Mouse (Mus musculus): ENCODE measurements around the gene Dusp13. TPM values are rescaled to one million over a fixed set of nuclear protein-coding genes. Genes with fewer than 3 reads are reported as not detected.

The Dusp13 gene
- total and polyA plus RNA-seq, 2 experiments from 2014 or later, result 0.25 TPM; not detected in 1

DNA sequence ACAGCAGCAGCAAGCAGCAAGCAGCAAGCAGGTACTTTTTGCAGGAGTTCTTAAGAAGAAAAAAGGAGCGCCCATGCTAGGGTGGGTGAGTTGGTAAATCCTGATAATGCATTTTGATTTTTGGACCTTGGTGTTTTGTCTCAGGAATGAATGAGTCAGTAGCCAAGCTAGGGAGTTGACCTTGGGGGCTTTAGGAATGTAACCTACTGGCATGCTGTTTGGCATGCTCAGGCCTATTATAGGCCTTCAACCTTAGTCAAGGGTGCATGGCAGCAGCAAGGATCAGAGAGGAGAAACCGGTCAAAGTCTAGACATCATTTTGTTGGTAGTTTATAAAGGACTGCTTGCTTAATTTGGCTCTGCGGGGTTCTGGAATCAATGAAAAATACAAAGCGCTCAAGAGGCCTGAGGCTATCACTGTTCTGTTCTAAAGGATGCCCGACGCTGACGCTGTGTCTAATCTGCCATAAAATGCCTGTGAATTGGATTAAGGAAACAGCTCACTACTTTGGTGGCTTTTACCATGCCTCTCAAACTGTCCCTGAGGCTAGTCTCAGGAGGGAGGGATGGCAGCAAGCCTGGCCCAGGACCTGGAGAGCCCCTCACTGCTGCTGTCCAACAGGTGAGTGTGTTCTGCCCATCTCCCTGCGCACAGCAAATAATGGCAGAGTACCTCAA, 28.8 kb downstream of the Dusp13 start:
- WGBS, result 49% methylated on average over 8 of the region's 8 CpGs
- TF ChIP-seq CTCF (IDR thresholded peaks at IDR 0.05; ENCODE audit: low read depth), result no peak

DNA sequence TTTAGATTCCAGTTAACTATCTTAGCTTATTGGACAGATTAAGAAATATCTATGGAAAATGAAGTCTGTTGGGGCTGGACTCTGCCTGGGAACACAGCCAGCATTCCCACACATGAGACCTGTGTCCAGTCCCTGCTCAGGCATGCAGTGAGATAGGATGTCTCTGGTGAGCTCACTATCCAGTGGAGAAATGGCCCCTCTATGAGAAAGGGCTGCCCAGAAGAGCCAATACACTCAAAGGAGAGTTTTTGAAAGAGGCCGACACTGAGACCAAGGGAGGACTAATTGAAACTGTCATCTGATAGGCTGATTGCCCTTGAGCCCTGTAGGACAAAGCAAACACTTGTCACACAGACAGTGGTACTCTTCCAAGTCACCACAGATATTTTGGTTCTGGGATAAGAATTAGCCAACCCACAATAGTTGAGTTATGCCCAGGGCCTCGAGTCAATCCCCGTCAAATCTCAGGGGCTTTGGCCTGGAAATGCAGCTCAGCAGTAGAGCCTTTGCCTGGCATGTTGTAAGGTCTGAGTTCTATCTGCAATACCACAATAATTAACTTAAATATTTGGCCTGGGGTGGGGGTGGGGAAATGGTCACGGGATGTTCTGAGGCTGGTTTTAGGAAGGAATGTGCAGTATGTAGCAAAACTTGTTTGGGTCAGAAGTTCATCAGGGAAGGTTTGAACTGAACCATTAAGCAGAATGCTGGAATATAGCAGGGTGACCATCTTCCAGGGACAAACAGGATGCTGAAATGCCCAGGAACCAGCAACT, 30.4 kb downstream of the Dusp13 start:
- no peak for ATAC-seq
- 77% methylated on average over 4 of the region's 4 CpGs for WGBS
- no peak for DNase-seq (ENCODE audit: low spot score)
- Histone ChIP-seq H3K4me1 (ENCODE audit: insufficient read depth, low read length) (no peaks in the 10 kb centered on the region), H3K4me2 (ENCODE audit: low read depth, low read length) (no peak overlapping the region), H3K9me3 (ENCODE audit: low read length) (no peaks in the 10 kb centered on the region), H3K4me3 (ENCODE audit: low read length) (no peak overlapping the region), H3K36me3 (ENCODE audit: insufficient read depth, low read length) (no peaks in the 10 kb centered on the region), H3K9ac (replicated peaks; ENCODE audit: low read length) (no peak overlapping the region), H3K27me3 (ENCODE audit: insufficient read depth, low read length) (no peaks in the 10 kb centered on the region), H3K27ac (no peak overlapping the region)
- TF ChIP-seq CTCF (IDR thresholded peaks at IDR 0.05; ENCODE audit: low read depth), result no peak

More for the DNA sequence above, 28.8 kb downstream of the Dusp13 start:
- Histone ChIP-seq H3K27ac (no peak overlapping the region), H3K4me3 (ENCODE audit: low read length) (no peak overlapping the region), H3K4me2 (ENCODE audit: low read depth, low read length) (no peak overlapping the region), H3K9ac (replicated peaks; ENCODE audit: low read length) (no peak overlapping the region), H3K4me1 (ENCODE audit: insufficient read depth, low read length) (no peaks in the 10 kb centered on the region), H3K36me3 (ENCODE audit: insufficient read depth, low read length) (no peaks in the 10 kb centered on the region), H3K27me3 (ENCODE audit: insufficient read depth, low read length) (no peaks in the 10 kb centered on the region), H3K9me3 (ENCODE audit: low read length) (no peaks in the 10 kb centered on the region)
- ATAC-seq (no peak), DNase-seq (ENCODE audit: low spot score) (no peak)

DNA sequence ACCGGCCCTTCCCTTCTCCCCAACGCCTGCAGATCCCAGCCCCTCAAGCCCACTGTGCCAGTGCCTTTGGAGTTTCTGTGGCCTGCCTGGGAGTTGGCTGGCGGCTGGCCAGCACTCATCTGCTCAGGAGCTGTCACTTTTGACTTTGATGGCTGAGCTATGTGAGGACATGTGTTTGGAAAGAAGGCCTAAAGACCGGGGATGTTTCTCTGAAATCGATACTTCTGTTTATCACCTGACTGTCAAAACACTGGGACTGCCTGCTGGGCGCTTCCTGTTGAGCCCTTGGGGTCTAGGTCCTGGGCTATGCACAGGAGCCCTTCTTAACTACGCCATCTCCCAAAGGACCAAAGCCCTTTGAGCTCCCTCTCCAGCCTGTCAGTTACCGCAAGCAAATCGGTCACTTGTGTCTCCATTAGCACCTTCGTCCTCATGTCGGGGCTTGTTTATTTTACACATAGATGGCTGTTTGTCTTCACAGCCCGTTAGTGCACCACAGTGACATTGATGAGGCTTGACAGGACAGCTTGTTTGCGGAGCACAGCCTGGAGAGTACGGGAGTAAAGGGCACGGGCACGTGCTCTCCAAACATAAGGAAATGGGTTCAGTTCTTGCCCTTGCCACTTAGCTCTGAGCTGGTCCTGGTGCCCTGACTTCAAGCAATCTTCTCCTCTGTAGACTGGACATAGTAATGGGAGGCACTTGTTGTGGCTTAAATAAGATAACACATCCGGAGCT, 31.2 kb downstream of the Dusp13 start:
- no peak for TF ChIP-seq CTCF (IDR thresholded peaks at IDR 0.05; ENCODE audit: low read depth)
- Histone ChIP-seq H3K27ac (no peak overlapping the region), H3K4me2 (ENCODE audit: low read depth, low read length) (no peak overlapping the region), H3K27me3 (ENCODE audit: insufficient read depth, low read length) (no peaks in the 10 kb centered on the region), H3K9ac (replicated peaks; ENCODE audit: low read length) (no peak overlapping the region), H3K4me1 (ENCODE audit: insufficient read depth, low read length) (no peaks in the 10 kb centered on the region), H3K9me3 (ENCODE audit: low read length) (no peaks in the 10 kb centered on the region), H3K4me3 (ENCODE audit: low read length) (no peak overlapping the region), H3K36me3 (ENCODE audit: insufficient read depth, low read length) (no peaks in the 10 kb centered on the region)
- no peak for ATAC-seq
- DNase-seq (ENCODE audit: low spot score), result peak; percentile 28
- WGBS, result 46% methylated on average over 17 of the region's 17 CpGs

DNA sequence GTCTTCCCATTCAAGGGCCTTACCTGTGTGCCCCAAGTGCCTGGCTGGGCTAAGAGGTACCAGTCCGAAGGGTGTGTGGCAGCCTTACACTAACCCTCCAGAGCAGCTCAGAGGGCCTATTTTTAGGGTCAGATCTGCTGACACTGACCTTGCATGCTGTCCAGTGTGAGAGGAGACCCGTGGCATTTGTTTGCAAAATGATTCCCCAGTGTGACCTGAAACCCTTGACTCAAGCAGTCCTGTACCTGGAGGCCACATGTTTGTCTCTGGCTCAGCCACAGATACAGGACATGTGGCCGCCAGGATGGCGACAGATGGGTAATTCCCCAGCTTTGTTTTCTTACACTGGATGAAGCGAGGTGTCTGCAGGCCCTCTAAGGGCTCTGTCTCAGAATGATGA, 36.5 kb downstream of the Dusp13 start, which contains the start of gene Dupd1:
Gene Dupd1 (minus strand): TSS at position 91 of the 400 bp plus-strand sequence.
- H3K4me1 ChIP-seq (ENCODE audit: insufficient read depth, low read length), result no peaks in the 10 kb centered on the region
- no peak within 1 kb of the TSS for H3K9ac ChIP-seq (replicated peaks; ENCODE audit: low read length)
- WGBS, result 74% methylated on average over 5 of the region's 5 CpGs
- no peaks in the 10 kb centered on the region for H3K36me3 ChIP-seq (ENCODE audit: insufficient read depth, low read length)
- H3K4me2 ChIP-seq (ENCODE audit: low read depth, low read length), result no peak within 1 kb of the TSS
- H3K4me3 ChIP-seq (ENCODE audit: low read length), result no peak within 1 kb of the TSS
- ATAC-seq (no peak), DNase-seq (ENCODE audit: low spot score) (no peak)
- H3K27me3 ChIP-seq (ENCODE audit: insufficient read depth, low read length), result no peaks in the 10 kb centered on the region
- no peak within 1 kb of the TSS for H3K27ac ChIP-seq
- H3K9me3 ChIP-seq (ENCODE audit: low read length), result no peaks in the 10 kb centered on the region
- TF ChIP-seq CTCF (IDR thresholded peaks at IDR 0.05; ENCODE audit: low read depth), result no peak

DNA sequence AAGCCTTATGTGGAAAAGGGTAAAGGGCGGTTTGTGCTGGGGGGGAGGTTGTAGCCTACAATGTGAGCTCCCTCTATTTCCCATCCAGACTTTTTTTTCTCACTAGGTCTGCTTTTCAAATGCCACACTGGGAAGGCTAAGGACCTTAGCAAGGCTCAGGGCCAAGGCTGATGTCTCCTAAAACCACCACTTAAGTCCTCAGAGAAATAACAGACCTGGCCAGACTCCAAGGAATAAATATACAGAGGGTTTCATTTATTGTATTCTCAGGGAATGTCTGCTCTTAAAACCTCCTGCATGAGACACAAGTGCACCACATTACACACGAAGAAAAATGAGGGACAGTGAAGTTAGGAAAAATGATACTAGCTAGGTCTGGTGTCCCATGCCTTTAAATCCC, 39.8 kb downstream of the Dusp13 start:
- no peak overlapping the region for H3K9ac ChIP-seq (replicated peaks; ENCODE audit: low read length)
- no peaks in the 10 kb centered on the region for H3K9me3 ChIP-seq (ENCODE audit: low read length)
- no peak overlapping the region for H3K4me3 ChIP-seq (ENCODE audit: low read length)
- no peak overlapping the region for H3K4me2 ChIP-seq (ENCODE audit: low read depth, low read length)
- WGBS, result 78% methylated on average over 2 of the region's 2 CpGs
- no peaks in the 10 kb centered on the region for H3K4me1 ChIP-seq (ENCODE audit: insufficient read depth, low read length)
- H3K27ac ChIP-seq, result no peak overlapping the region
- DNase-seq (ENCODE audit: low spot score) (no peak), ATAC-seq (no peak)
- TF ChIP-seq CTCF (IDR thresholded peaks at IDR 0.05; ENCODE audit: low read depth), result no peak
- H3K36me3 ChIP-seq (ENCODE audit: insufficient read depth, low read length), result no peaks in the 10 kb centered on the region
- H3K27me3 ChIP-seq (ENCODE audit: insufficient read depth, low read length), result no peaks in the 10 kb centered on the region

DNA sequence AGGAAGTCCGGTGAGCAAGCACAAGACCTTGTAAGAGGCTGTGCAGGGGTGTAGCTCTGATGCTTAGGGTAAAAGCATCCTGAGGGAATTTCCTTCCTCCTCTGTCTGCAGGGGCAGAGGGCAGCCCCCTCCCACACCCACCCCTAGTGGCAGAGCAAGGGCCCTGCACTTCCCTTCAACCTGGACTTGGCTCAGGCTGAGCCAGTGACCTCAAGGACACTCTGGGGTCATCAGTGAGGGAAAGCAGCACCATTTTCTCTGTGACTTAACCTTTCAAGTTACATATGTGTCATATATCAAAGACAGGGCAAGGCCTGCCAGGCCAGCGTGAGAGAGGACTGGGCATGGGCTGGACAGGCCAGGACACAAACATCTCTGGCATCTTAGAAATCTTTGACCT, 41.4 kb downstream of the Dusp13 start:
- no peaks in the 10 kb centered on the region for H3K36me3 ChIP-seq (ENCODE audit: insufficient read depth, low read length)
- no peak overlapping the region for H3K4me2 ChIP-seq (ENCODE audit: low read depth, low read length)
- peak; percentile 35; the same call in 1 of the 2 replicates for TF ChIP-seq CTCF (IDR thresholded peaks at IDR 0.05; ENCODE audit: low read depth)
- H3K9me3 ChIP-seq (ENCODE audit: low read length), result no peaks in the 10 kb centered on the region
- DNase-seq (ENCODE audit: low spot score) (no peak), ATAC-seq (no peak)
- no peak overlapping the region for H3K4me3 ChIP-seq (ENCODE audit: low read length)
- no peaks in the 10 kb centered on the region for H3K4me1 ChIP-seq (ENCODE audit: insufficient read depth, low read length)
- no peaks in the 10 kb centered on the region for H3K27me3 ChIP-seq (ENCODE audit: insufficient read depth, low read length)
- H3K9ac ChIP-seq (replicated peaks; ENCODE audit: low read length), result no peak overlapping the region
- WGBS, result 79% methylated on average over 2 of the region's 2 CpGs
- H3K27ac ChIP-seq, result no peak overlapping the region
